Mouse (Mus musculus) cerebellum, adult 2 months (tissue): ENCODE measurements around the gene Med27.

Experiments used
- CTCF ChIP-seq: fragments of 200-500 bp; IDR thresholded peaks from 2 replicates; pipeline ENCODE4 v1.5.1; 2011; ENCODE audit warnings: low read depth, mild to moderate bottlenecking, control low read depth, low read length, moderate library complexity, borderline replicate concordance; ENCODE audit not compliant: insufficient read depth
- POLR2A ChIP-seq: fragments of 200-500 bp; IDR thresholded peaks from 2 replicates; pipeline ENCODE4 v1.6.1; 2011; ENCODE audit warnings: low read length, control low read depth, borderline replicate concordance; ENCODE audit not compliant: insufficient read depth

- TF ChIP-seq POLR2A (no peak), CTCF (no peak)
Observed at GRCm38 (mm10) chr2:29574187-29574586, 227.6 kb downstream of the Med27 start.
